Mouse (Mus musculus) gastrocnemius, adult 8-10 months (tissue): ENCODE data around the gene Vsig8. TPM values are rescaled to one million over a fixed set of nuclear protein-coding genes. Genes with fewer than 3 reads are reported as not detected.

ENCODE experiments used
- DNase-seq, 2 experiments: peaks; one replicate each; pipeline ENCODE4 v3.0.0; 2022; ENCODE audit warnings: low spot score in 2 of 2
- total RNA-seq, 4 experiments: library from RNA; stranded (reverse); gene quantifications; 2 replicates each; pipeline ENCODE4 v1.2.4; 2022

Vsig8 gene
- total RNA-seq, 4 experiments from 2014 or later, result not detected

DNA sequence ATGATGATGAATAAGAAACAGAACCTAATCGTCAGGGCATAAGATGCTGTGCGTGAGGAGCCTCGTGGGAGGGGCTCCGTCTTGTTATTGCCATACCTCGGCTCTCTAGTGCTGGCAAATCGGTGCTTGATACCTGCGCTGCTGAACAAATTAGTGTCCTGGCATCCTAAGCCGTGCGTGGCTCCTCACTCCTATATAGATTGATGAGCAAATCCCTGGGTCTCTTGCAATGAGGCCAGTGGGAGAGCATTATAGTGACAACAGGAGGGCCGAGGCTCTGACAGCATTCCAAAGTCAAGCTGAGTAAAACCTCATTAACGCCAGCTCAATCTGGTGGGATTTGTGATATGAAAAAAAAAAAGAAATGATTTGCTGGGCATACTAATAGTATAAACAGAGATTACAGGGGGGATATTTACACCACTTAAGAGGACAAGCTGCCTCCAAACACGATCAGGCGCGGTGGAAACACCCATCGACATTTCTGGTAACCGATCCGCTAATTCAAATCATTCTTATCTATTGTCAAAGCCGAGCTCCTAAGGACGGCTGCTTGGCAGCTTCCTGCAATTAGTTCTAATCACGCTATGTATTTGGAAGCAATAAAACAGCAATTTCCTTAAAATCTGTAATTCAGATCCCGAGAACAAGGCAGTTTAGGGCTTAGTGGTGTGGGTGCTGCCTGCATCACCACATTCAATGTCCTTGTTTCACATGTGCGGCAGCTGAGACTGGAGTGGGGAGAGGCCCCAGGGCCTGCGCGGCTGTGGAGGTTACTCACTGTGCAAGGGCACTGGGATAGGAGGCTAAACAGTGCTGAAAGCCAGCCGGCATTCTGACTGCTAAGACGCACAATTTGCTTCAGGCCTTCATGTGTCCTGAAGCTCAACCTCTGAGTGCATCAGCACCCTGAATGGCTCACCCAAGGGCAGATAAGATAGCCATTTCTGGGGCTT is 30.2 kb downstream of the Vsig8 start:
- no peak for DNase-seq

GRCm38 (mm10) chr1:172590385-172590784 is 34.6 kb downstream of the Vsig8 start, which contains the start of gene Slamf8:
Gene Slamf8 (minus strand): TSS chr1:172590568.
- peak; percentile 12 to 22 for DNase-seq

- no peak for DNase-seq
Observed at GRCm38 (mm10) chr1:172593321-172593720, 37.6 kb downstream of the Vsig8 start.

- DNase-seq, result no peak
Observed at GRCm38 (mm10) chr1:172593956-172594355, 38.2 kb downstream of the Vsig8 start.

GRCm38 (mm10) chr1:172594495-172594894 is 38.8 kb downstream of the Vsig8 start:
- no peak for DNase-seq

GRCm38 (mm10) chr1:172602326-172602725 is 46.6 kb downstream of the Vsig8 start, which contains the start of gene Fcrl6:
Gene Fcrl6 (minus strand): TSS chr1:172602551.
- DNase-seq, result no peak

DNA sequence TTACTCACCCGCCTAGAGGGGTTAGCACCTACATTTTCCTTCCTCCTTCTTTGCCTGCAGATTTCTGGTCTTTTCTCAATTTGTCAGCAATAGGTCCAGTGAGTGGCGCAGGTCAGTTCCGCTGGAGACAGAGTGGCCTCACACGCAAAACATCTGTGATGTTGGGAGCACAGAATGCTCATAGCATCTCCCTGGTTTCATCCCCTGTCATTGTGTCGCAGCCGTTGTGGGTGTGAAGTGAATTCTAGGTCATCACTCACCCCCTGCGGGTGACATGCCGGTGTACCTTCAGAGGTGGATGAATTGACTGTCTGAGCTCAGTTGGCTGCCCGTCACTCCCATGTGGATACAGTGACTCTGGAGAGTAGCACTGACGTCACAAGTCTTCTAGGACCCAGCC is 55.6 kb downstream of the Vsig8 start:
- DNase-seq, result no peak

DNA sequence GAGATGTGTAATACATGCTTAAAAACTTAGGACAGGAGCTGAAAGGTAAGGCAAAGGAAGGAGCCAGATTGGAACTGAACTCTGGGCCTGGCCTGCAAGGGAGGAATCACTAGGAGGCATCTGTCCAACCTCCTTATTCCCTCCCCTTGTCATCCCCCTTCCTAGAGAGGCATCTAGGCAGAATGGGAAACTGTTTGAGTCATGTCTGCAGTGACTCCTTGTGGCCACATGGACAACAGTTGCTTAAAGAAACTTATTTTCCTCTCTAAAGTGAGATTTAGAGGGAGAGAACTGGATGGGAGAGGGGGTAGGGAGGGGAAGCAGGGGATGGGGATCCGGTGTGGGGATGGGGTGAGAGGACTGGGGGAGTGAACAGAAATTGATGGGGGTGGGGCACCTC is 57.0 kb downstream of the Vsig8 start:
- DNase-seq, result no peak

Other genes with a start within 250 kb of the Vsig8 start
- gene Kcnj9, start 226.6 kb upstream of the Vsig8 start, total RNA-seq, result not detected
- gene Kcnj10, start 214.7 kb upstream of the Vsig8 start, total RNA-seq, result under 1 TPM in 2 of 4 experiments, not detected in 2; 0.04 to 0.05 TPM
- 1 to 10 TPM; 3.2 to 3.4 (median 3.2) TPM for gene Pigm, start 179.4 kb upstream of the Vsig8 start, total RNA-seq
- not detected for gene Slamf9, start 80.6 kb upstream of the Vsig8 start, total RNA-seq
- under 1 TPM in 1 of 4 experiments, not detected in 3; 0.20 TPM for gene Igsf9, start 74.2 kb upstream of the Vsig8 start, total RNA-seq
- gene Tagln2, start 55.9 kb upstream of the Vsig8 start, total RNA-seq, result 10 to 100 TPM in 3 of 4 experiments, 1 to 10 TPM in 1; 9.0 to 14.8 (median 10.9) TPM
- gene Cfap45, start 35.1 kb upstream of the Vsig8 start, total RNA-seq, result not detected
- not detected for gene Slamf8, start 34.6 kb downstream of the Vsig8 start, total RNA-seq
- gene Fcrl6, start 46.6 kb downstream of the Vsig8 start, total RNA-seq, result not detected
- gene Dusp23, start 77.0 kb downstream of the Vsig8 start, total RNA-seq, result 10 to 100 TPM; 28.1 to 33.7 (median 33.5) TPM
- gene Crp, start 142.1 kb downstream of the Vsig8 start, total RNA-seq, result under 1 TPM in 2 of 4 experiments, not detected in 2; 0.15 to 0.22 TPM